Mouse (Mus musculus): ENCODE measurements around the gene Gm9789.
"Not testable (repeated sequence)": the region's sequence is repeated elsewhere in the genome, so short reads cannot be mapped to it uniquely, and the experiment has no call there.

Gene Gm9789

GRCm38 (mm10) chr16:89157652-89158051, at the start of gene Gm9789:
Gm9789 (plus strand) TSS chr16:89157952.
- DNase-seq (ENCODE audit: inconsistent ontology term): no peak

GRCm38 (mm10) chr16:89140551-89140950, 17.2 kb upstream of the Gm9789 start, which contains the start of gene Gm6358:
Gm6358 (plus strand) TSS chr16:89140851.
- no peak for DNase-seq (ENCODE audit: inconsistent ontology term)

DNA sequence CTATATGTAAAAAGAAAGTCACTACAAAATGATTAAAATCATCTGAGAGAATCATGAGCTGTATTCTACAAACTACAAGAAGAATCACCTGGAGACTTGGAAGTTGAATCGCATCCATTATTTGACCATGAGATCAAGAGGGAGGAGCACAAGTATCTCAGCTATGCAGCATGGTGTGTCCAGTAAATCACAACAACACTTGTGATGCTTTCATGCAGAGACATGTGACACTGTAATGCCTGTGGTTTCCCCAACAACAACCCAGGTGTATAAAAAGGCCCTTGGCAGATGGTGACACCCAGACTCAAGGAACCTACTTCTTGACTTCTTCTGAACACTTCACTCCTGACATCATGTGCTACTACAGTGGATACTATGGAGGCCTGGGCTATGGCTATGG, 7.0 kb upstream of the Gm9789 start, which contains the start of gene Gm10061:
TSS of gene Gm10061 (plus strand) at position 301 of the 400 bp plus-strand sequence.
- no peak for DNase-seq (ENCODE audit: inconsistent ontology term)

GRCm38 (mm10) chr16:89169190-89169589, 11.4 kb downstream of the Gm9789 start, which contains the start of gene Gm7735:
Gm7735 (plus strand) TSS chr16:89169490.
- DNase-seq (ENCODE audit: inconsistent ontology term): not testable (repeated sequence)

- no peak for DNase-seq (ENCODE audit: inconsistent ontology term)
Observed at GRCm38 (mm10) chr16:89174435-89174834, 16.7 kb downstream of the Gm9789 start, which contains the start of gene 1110057P08Rik. 1110057P08Rik (plus strand) TSS chr16:89174735.

GRCm38 (mm10) chr16:89188621-89189020, 30.9 kb downstream of the Gm9789 start:
- no peak for DNase-seq (ENCODE audit: inconsistent ontology term)

GRCm38 (mm10) chr16:89205561-89205960, 47.8 kb downstream of the Gm9789 start, which contains the start of gene Krtap20-2:
Krtap20-2 (plus strand) TSS chr16:89205861.
- no peak for DNase-seq (ENCODE audit: inconsistent ontology term)

Measured in Muller cell, postnatal 12 days (primary cell).